Mouse (Mus musculus) T-helper 1 cell (primary cell): ENCODE data around the gene Ddr2.
"Not testable (repeated sequence)": the region's sequence is repeated elsewhere in the genome, so short reads cannot be mapped to it uniquely, and the experiment has no call there.

Experiments used
- in situ Hi-C: fragments of 300-600 bp; cut with MboI, MseI; formaldehyde crosslinking; loops from one replicate; pipeline ENCODE4 v1.15.1; 2025; ENCODE audit warnings: high pct_unique_total_duplicates

Ddr2 gene

DNA sequence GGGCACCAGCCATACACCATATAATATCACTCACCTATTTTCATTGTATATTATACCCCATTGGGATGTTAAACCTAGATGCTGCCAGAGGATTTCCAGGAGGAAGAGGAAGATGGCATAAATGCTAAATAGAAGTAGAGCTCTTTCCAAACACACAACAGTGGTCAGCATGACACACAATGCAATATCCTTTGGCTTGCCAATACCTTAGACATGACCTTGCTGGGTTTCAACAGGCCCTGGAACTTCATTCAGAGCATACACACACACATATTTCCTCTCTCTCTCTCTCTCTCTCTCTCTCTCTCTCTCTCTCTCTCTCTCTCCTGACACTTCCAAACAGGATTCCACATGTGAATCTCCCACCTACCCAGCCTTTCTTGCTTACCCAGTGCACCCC is 66.8 kb downstream of the Ddr2 start:
- in situ Hi-C loops: no loop called here

DNA sequence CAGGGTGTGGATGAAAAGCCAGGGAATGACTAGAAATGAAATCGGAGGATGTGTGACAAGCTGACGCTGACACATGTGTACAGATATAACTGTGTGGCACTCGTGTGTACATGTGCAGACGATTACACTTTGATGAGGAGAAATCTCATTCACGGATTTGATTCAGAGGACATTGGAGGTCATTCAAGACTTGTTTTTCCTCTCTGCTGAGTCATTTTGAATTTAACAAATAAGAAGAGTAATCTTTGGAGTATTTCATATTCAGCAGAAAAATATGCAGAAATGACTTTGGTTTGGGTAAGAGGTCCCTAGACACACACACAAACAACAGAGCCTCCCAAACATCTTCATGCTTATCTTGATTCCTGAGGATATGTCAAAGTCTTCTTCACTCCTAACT is 67.6 kb downstream of the Ddr2 start:
- in situ Hi-C loops: no loop called here

GRCm38 (mm10) chr1:170039402-170039801 is 71.2 kb downstream of the Ddr2 start:
- in situ Hi-C loops: loop anchor here (10.0 kb wide), 1 partner anchor 345 kb away; no protein-coding TSS in a partner anchor

DNA sequence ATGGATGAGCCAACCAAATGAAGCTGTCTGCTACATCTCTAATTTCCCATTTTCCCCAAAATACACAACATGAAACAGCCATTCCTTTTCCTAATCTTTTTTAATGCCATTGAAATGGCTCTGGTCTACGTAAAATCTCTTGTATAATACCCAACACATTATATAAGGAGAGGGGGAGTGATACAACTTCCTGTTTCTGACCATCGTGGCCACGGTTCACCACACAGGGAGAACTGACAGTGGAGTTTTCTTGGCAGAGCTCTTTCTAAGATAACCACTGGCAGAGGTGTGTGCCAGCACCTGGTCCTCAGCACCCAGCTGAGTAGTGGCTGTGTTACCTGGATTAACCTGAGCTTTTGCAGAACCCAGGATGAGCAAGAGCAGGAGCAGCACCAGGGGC is 75.0 kb downstream of the Ddr2 start:
- in situ Hi-C loops: loop anchor here (10.0 kb wide), 1 partner anchor 341 kb away; no protein-coding TSS in a partner anchor

DNA sequence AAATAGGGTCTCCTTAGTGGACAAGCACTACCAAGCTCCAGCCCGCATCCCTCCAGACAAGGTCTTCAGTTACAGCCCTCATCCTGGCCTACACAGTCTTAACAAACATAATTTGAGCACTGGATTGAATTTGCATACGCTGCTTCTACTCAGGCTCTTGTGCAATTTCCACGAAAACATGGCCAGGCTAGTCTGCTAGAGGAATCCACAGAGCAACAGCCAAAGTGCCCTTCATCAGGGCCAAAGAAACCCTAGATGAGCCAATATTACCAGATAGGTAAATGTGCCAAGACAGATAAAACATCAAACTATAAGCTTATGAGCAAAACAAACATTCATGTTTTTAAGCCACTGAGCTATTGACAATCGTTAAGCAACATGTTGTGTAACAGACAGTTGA is 75.6 kb downstream of the Ddr2 start:
- in situ Hi-C loops: loop anchor here (10.0 kb wide), 1 partner anchor 340 kb away; no protein-coding TSS in a partner anchor

DNA sequence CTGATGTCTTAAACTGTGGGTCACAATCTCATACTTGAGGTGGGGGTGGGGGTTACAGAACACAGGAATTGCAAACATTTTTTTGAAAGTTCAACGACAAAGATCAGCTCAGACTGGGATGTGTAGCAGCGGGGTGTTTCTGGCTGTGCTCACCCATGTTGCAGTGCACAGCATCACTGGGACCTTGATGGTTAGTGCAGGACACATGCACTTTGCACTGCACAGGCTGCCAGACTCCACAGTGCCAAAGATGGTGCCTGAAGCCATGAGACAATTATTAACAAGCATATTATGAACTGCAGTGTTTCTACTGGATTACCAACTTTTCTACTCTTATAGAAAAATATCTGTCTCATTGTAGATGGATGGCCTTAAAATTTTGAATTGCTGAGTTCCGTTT is 78.9 kb downstream of the Ddr2 start:
- in situ Hi-C loops: loop anchor here (10.0 kb wide), 1 partner anchor 337 kb away; no protein-coding TSS in a partner anchor

DNA sequence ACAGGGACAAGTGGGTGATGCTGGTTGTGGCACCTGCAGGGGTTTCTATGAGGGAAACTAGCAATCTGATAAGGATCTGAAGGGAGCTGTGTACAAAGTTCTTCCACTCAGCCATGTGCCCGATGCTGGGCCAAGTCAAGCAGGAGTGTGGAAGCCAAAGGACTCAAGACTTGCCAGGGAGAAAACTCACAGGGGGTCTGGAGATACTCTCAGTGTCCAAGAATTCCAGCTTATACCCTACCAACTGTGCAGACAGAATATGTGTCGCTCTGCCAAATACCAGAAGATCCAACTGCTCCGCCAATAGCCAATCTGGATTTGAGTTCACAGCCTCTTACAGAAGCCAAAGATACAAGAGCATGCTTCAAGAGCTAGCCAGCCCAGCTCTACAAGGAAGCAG is 95.8 kb downstream of the Ddr2 start:
- in situ Hi-C loops: no loop called here

DNA sequence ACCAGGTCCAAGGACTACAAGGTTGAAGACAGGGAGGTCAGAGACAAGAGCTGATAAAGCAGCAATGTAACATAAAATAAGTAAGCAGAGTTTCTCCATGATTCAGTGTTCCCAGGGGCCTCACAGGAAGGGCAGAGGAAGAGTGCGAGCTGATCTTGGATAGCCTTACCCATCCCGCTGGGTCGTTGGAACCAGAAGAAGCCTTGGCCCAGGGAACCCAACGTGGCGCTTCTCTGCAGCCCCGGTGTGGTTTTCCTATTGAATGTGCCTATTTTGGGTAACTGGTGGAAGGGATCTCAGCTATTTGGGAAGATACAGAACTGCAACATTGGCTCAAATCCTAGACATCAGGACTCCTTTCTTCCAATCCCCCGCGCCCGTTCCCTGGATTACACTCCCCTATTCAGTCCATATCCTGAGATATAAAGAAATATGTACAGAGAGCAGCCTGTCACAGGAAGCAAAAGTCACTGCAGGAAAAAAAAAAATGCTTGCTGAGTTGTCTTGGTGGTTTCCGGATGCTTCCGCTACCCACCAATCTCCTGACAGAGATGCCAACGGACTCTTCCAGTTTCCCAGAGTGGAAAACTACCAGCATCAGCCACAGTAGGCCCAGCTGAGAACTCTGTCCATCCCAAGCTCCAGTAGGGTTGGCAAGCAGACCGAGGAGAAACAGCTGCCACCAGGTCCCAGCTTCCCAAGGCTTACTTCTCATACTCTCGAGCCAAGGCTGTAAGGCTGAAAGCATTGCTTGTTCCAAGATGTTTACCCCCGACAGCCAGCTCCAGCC is 99.7 kb downstream of the Ddr2 start:
- in situ Hi-C loops: no loop called here

GRCm38 (mm10) chr1:170009296-170009695 is 101.3 kb downstream of the Ddr2 start:
- in situ Hi-C loops: no loop called here

GRCm38 (mm10) chr1:170008432-170009220 is 101.9 kb downstream of the Ddr2 start:
- in situ Hi-C loops: no loop called here

- in situ Hi-C loops: no loop called here
Measured at GRCm38 (mm10) chr1:170006516-170006915, 104.0 kb downstream of the Ddr2 start.

GRCm38 (mm10) chr1:170005297-170005696 is 105.3 kb downstream of the Ddr2 start:
- in situ Hi-C loops: no loop called here

DNA sequence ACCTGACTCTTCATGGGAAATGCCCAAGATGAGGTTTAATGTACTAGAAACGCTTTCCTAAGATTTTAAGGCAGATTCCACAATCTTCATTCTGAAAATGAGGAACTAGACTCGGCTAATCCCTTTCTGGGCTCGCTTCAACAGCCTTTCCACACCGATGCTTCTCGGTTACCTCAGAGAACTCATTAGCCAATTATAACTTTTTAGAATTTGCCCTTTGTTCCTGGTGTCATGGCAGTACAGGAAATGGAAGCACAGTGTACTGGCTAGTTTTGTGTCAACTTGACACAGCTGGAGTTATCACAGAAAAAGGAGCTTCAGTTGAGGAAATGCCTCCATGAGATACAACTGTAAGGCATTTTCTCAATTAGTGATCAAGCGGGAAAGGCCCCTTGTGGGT is 116.7 kb downstream of the Ddr2 start:
- in situ Hi-C loops: not testable (repeated sequence)

- in situ Hi-C loops: no loop called here
Measured at GRCm38 (mm10) chr1:169986166-169986565, 124.4 kb downstream of the Ddr2 start.

DNA sequence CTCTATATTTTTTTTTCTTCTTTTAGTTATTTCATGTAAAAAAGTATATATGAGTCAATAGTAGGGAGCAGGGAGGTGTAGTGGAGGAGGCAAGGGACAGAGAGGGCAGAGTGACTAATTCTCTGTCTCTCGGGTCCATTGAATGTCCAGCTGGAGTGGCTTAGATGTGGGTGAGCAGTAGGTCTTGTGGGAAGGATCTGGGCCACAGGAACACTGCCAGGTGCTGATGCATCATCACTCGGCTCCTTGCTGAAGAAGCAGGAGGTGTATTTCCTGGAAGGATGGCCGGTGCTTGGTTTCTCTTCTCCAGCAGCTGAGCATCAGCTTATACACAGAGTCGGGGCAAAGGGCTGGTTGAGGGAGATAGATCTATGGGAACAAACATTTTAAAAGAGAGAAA is 132.9 kb downstream of the Ddr2 start:
- in situ Hi-C loops: no loop called here

DNA sequence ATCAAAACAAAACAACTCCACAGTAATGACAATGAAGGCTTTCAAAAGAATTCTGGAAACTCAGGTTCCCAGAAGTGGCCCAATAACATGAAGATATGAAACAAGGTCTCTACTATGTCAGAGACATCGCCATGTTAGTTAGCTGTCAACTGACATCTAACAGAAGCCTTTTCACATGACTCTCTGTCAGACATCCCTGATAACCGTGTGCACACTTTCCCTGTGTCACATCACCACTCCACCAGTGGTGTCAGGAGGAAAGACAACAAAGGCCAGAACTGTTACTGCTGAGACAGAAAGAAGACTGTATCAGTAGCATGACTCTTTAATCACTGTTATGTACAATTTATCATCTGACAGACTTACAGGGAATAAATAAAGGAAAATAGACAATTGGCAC is 138.6 kb downstream of the Ddr2 start:
- in situ Hi-C loops: no loop called here

DNA sequence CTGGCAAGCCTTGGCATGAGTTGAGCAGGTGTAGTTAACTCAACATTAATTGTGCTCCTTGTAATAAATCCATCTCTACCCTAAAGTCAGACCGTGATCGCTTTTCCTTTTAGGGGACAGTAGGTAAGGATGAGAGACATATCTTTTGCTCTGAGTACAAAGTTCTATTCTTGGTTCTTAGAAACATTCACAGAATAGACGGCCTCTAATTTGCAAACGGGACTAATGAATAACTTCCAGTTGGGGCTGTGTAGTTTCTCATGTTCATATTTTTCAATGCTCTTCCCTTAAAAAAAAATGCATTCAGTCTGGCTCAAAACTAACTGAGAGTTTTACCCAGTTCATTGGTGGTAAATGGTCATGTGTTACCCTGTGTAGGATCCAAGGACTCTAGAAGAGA is 139.6 kb downstream of the Ddr2 start:
- in situ Hi-C loops: no loop called here

GRCm38 (mm10) chr1:169969516-169969886 is 141.1 kb downstream of the Ddr2 start:
- in situ Hi-C loops: no loop called here

- in situ Hi-C loops: no loop called here
Measured at GRCm38 (mm10) chr1:169968792-169969515, 141.6 kb downstream of the Ddr2 start, which contains the start of gene Hsd17b7. Gene Hsd17b7, minus strand, starts transcription at chr1:169969241.

DNA sequence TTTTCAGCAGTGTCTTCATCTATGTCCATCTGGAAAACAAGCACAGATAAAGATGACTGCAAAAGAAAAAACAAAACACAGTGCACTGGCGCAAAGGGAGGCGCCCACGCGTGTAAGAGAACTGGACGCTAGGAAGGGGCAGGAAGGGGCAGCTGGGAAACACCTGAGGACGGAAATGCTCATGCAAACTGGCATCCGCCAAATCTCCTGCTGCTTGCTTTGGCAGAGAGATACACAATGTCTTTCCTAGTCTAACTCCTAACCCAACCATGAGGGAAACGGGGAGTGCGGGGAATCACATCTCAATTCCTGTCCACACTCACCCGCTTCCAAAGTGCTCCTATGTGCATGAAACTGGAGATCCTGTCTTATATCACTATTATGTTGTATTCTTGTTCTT is 157.5 kb downstream of the Ddr2 start:
- in situ Hi-C loops: loop anchor here (10.0 kb wide), 1 partner anchor 182 kb away; no protein-coding TSS in a partner anchor

- in situ Hi-C loops: loop anchor here (10.0 kb wide), 1 partner anchor 182 kb away; no protein-coding TSS in a partner anchor
Measured at GRCm38 (mm10) chr1:169952636-169953035, 157.9 kb downstream of the Ddr2 start.

GRCm38 (mm10) chr1:169951561-169951960 is 159.0 kb downstream of the Ddr2 start:
- in situ Hi-C loops: loop anchor here (10.0 kb wide), 1 partner anchor 183 kb away; no protein-coding TSS in a partner anchor
